Mouse (Mus musculus) hindbrain, embryonic 16.5 days (tissue): ENCODE data around the gene Tapbpl. TPM values are rescaled to one million over a fixed set of nuclear protein-coding genes. Genes with fewer than 3 reads are reported as not detected.

Experiments
- ATAC-seq: fragments of 200-750 bp; cut with Nextera tagmentation; 2 replicates; pipeline ENCODE4 v1.8.0; 2017; ENCODE audit warnings: moderate TSS enrichment, moderate library complexity
- H3K27ac ChIP-seq: fragments of 300-500 bp; sonication (generic); 2 replicates; pipeline ENCODE4 v1.5.1; 2014; ENCODE audit warnings: low read depth, mild to moderate bottlenecking, control low read depth, low read length, moderate library complexity
- H3K27me3 ChIP-seq: fragments of 300-500 bp; sonication (generic); replicated peaks from 2 replicates; pipeline ENCODE4 v1.6.1; 2014; ENCODE audit warnings: low read length; ENCODE audit not compliant: control insufficient read depth, insufficient read depth
- H3K36me3 ChIP-seq: fragments of 300-500 bp; sonication (generic); 2 replicates; pipeline ENCODE4 v1.6.1; 2014; ENCODE audit warnings: mild to moderate bottlenecking, low read length, moderate library complexity, mixed read lengths; ENCODE audit not compliant: control insufficient read depth, insufficient read depth
- H3K4me1 ChIP-seq: fragments of 300-500 bp; sonication (generic); 2 replicates; pipeline ENCODE4 v1.6.1; 2014; ENCODE audit warnings: low read depth, low read length; ENCODE audit not compliant: control insufficient read depth, insufficient read depth
- H3K4me2 ChIP-seq: fragments of 300-500 bp; sonication (generic); 2 replicates; pipeline ENCODE4 v1.6.1; 2014; ENCODE audit warnings: mild to moderate bottlenecking, low read length, control low read depth, moderate library complexity
- H3K4me3 ChIP-seq: fragments of 300-500 bp; sonication (generic); 2 replicates; pipeline ENCODE4 v1.5.1; 2014; ENCODE audit warnings: mild to moderate bottlenecking, low read length, control low read depth, moderate library complexity
- H3K9ac ChIP-seq: fragments of 300-500 bp; sonication (generic); 2 replicates; pipeline ENCODE4 v1.6.1; 2014; ENCODE audit warnings: low read depth, mild to moderate bottlenecking, control low read depth, low read length, moderate library complexity
- H3K9me3 ChIP-seq: fragments of 300-500 bp; sonication (generic); 2 replicates; pipeline ENCODE4 v1.6.1; 2014; ENCODE audit warnings: mild to moderate bottlenecking, low read length, moderate library complexity; ENCODE audit not compliant: control insufficient read depth
- WGBS: fragments of 180-500 bp; shearing (Covaris S2); extraction: QIAGEN DNeasy Blood & Tissue Kit; methylation state at CpG from one replicate; pipeline ENCODE4 v1.1.7; 2014; 5-methylcytosine and 5-hydroxymethylcytosine counted together
- polyA plus RNA-seq: library from polyadenylated mRNA; unstranded; fragments of >200 nt; fragmentation: Nextera tagmentation; extraction: Ambion mirVana; gene quantifications from 2 replicates; pipeline ENCODE4 v1.2.1, GENCODE M21; 2015

Gene Tapbpl
- polyA plus RNA-seq, 1 experiment from 2014 or later: 9.1 TPM

DNA sequence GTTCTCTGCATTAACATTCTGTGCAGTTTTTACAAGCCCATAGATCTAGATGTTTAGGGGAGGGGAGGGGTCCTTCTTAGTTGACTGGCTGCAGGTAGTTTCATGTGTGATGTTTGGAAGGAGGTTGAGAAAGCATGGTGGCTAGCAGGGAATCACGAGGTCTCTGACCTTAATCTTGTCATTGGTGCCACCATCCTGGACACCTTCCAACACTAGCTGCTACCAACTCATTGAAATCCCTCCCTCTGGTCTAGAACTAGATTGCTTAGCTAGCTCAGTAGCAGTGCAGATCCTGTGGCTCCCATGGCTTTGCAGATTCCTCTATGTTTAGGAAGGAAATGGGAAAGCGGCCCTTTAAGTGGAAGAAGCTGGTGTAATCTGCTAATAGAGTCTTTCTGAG lies 14.8 kb downstream of the Tapbpl start:
- H3K9ac ChIP-seq: peak overlapping the region; percentile 14; the same call in 1 of the 2 replicates
- WGBS: 81% methylated on average over 2 of the region's 2 CpGs

GRCm38 (mm10) chr6:125215148-125215954 lies 16.3 kb downstream of the Tapbpl start, which contains the start of gene Vamp1:
Gene Vamp1 (plus strand): TSS chr6:125215551.
- peaks cover 5% of the 10 kb centered on the region for H3K27me3 ChIP-seq
- H3K27ac ChIP-seq: peak within 1 kb of the TSS; percentile 84
- H3K4me2 ChIP-seq: peak within 1 kb of the TSS; percentile 87
- H3K36me3 ChIP-seq: no peaks in the 10 kb centered on the region
- no peaks in the 10 kb centered on the region for H3K9me3 ChIP-seq
- H3K9ac ChIP-seq: peak within 1 kb of the TSS; percentile 85
- under 1% methylated on average over 48 of the region's 48 CpGs for WGBS
- ATAC-seq: peak; percentile 98
- peaks cover 10% of the 10 kb centered on the region for H3K4me1 ChIP-seq
- H3K4me3 ChIP-seq: peak within 1 kb of the TSS; percentile 73

More for the DNA sequence above, 14.8 kb downstream of the Tapbpl start:
- H3K27me3 ChIP-seq: peaks cover 3% of the 10 kb centered on the region; the same call in 1 of the 2 replicates
- H3K4me3 ChIP-seq: no peak overlapping the region
- ATAC-seq: no peak
- H3K4me1 ChIP-seq: peaks cover 10% of the 10 kb centered on the region
- H3K27ac ChIP-seq: no peak overlapping the region
- no peaks in the 10 kb centered on the region; the same call in 1 of the 2 replicates for H3K36me3 ChIP-seq
- peak overlapping the region; percentile 87 for H3K4me2 ChIP-seq
- no peaks in the 10 kb centered on the region for H3K9me3 ChIP-seq

DNA sequence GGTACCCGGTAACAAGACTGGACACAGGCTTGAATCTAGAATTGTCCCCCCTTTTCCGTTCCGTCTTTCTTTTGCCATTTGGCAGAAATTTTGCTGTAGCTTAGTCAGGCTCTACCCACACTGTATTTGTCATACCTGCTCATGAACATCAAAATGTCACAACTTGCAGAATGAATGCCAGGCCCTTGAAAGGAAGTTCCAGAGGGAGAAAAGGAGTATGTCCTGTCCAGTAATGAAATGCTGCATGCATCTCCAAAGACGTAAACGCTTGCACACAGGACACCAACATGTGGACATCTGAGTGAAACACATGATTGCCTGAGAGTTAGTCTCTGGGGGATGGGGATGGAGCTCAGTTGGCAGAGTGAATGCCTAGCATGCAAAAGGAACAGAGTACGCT lies 17.9 kb downstream of the Tapbpl start:
- H3K4me2 ChIP-seq: no peak overlapping the region
- peaks cover 5% of the 10 kb centered on the region for H3K27me3 ChIP-seq
- no peak overlapping the region for H3K27ac ChIP-seq
- no peaks in the 10 kb centered on the region for H3K9me3 ChIP-seq
- H3K9ac ChIP-seq: no peak overlapping the region
- H3K36me3 ChIP-seq: no peaks in the 10 kb centered on the region
- H3K4me3 ChIP-seq: no peak overlapping the region
- H3K4me1 ChIP-seq: peaks cover 10% of the 10 kb centered on the region
- no peak for ATAC-seq
- 76% methylated on average over 6 of the region's 6 CpGs for WGBS

- Histone ChIP-seq H3K9ac (no peak overlapping the region), H3K4me3 (no peak overlapping the region), H3K27me3 (peaks cover 5% of the 10 kb centered on the region), H3K36me3 (no peaks in the 10 kb centered on the region), H3K4me1 (peaks cover 10% of the 10 kb centered on the region), H3K27ac (no peak overlapping the region), H3K9me3 (no peaks in the 10 kb centered on the region), H3K4me2 (no peak overlapping the region)
- ATAC-seq: no peak
- 75% methylated on average over 6 of the region's 6 CpGs for WGBS
Measured at GRCm38 (mm10) chr6:125213129-125213528, 18.5 kb downstream of the Tapbpl start.

- Histone ChIP-seq H3K36me3 (no peaks in the 10 kb centered on the region), H3K9ac (no peak overlapping the region), H3K4me1 (peaks cover 10% of the 10 kb centered on the region), H3K4me3 (no peak overlapping the region), H3K27ac (no peak overlapping the region), H3K4me2 (no peak overlapping the region), H3K9me3 (no peaks in the 10 kb centered on the region), H3K27me3 (peaks cover 5% of the 10 kb centered on the region)
- ATAC-seq: no peak
- WGBS: 54% methylated on average over 2 of the region's 2 CpGs
Measured at GRCm38 (mm10) chr6:125212621-125213020, 19.0 kb downstream of the Tapbpl start.

DNA sequence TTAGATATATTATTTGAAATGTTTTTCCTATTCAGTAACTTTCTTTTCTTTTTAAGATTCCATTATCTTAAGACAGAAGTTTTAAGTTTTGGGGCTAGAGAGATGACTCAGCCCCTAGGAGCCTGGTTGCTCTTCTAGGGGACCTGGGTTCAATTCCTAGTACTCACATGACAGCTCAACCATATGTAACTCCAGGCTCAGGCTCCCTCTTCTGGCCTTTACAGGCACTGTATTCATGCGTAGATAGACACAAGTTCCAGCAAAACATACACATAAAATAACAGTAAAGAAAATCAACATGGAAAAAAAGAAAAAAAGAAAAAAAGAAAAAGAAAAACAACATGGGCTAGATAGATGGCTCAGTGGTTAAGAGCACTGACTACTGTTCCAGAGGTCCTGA lies 21.2 kb downstream of the Tapbpl start:
- no peaks in the 10 kb centered on the region for H3K36me3 ChIP-seq
- no peak overlapping the region for H3K4me3 ChIP-seq
- H3K27me3 ChIP-seq: peaks cover 5% of the 10 kb centered on the region
- no peak overlapping the region for H3K9ac ChIP-seq
- H3K4me1 ChIP-seq: no peaks in the 10 kb centered on the region
- WGBS: 82% methylated on average over 1 of the region's 1 CpGs
- H3K4me2 ChIP-seq: no peak overlapping the region
- no peak overlapping the region for H3K27ac ChIP-seq
- ATAC-seq: no peak
- no peaks in the 10 kb centered on the region for H3K9me3 ChIP-seq

DNA sequence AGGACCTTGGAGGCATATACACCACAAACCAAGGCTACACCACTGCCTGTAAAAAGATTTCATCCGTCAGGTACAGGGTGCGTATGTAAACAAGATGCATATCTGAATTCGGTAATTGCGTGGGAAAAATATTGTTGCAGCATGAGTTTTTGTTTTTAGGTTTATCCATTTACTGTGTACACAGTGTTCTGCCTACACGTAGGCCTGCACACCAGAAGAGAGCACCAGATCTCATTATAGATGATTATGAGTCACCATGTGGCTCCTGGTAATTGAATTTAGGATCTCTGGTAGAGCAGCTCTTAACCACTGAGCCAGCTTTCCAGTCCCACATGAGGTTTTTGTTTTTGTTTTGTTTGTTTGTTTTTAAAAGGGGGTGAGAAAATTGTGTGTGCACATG lies 34.5 kb downstream of the Tapbpl start:
- Histone ChIP-seq H3K9me3 (no peaks in the 10 kb centered on the region), H3K36me3 (peaks cover 9% of the 10 kb centered on the region; the same call in 1 of the 2 replicates), H3K27me3 (no peaks in the 10 kb centered on the region), H3K4me2 (no peak overlapping the region), H3K4me1 (peaks cover 8% of the 10 kb centered on the region), H3K9ac (no peak overlapping the region), H3K4me3 (no peak overlapping the region), H3K27ac (no peak overlapping the region)
- 82% methylated on average over 5 of the region's 5 CpGs for WGBS
- ATAC-seq: no peak

DNA sequence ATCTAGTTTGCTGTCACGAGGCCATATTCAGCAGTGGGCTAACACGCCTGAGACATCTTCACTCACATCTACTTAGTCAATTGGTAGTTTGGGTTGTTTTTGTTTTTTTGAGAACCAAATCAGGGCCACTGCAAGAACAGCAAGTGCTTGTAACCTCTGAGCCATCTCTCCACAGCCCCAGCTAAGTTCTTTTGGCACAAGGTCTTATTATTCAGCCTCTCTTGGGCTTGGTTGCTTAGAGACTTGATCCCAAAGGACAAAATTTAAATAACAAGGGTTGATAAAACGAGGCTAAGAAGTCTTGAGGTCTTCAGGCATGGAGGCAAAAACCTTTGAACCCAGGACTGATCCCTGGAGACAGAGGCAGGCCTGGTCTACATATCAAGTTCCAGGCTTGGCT lies 35.4 kb downstream of the Tapbpl start:
- peaks cover 9% of the 10 kb centered on the region; the same call in 1 of the 2 replicates for H3K36me3 ChIP-seq
- ATAC-seq: no peak

GRCm38 (mm10) chr6:125195541-125196075 lies 36.1 kb downstream of the Tapbpl start:
- Histone ChIP-seq H3K27ac (no peak overlapping the region), H3K9me3 (no peaks in the 10 kb centered on the region), H3K36me3 (peaks cover 9% of the 10 kb centered on the region; the same call in 1 of the 2 replicates), H3K4me3 (no peak overlapping the region), H3K9ac (no peak overlapping the region), H3K27me3 (no peaks in the 10 kb centered on the region), H3K4me2 (no peak overlapping the region), H3K4me1 (peaks cover 8% of the 10 kb centered on the region)
- 35% methylated on average over 1 of the region's 1 CpGs for WGBS
- ATAC-seq: no peak

More for the DNA sequence above, 35.4 kb downstream of the Tapbpl start:
- Histone ChIP-seq H3K4me3 (no peak overlapping the region), H3K27me3 (no peaks in the 10 kb centered on the region), H3K9me3 (no peaks in the 10 kb centered on the region), H3K4me2 (no peak overlapping the region), H3K4me1 (peaks cover 8% of the 10 kb centered on the region), H3K27ac (no peak overlapping the region), H3K9ac (no peak overlapping the region)
- WGBS: 32% methylated on average over 3 of the region's 3 CpGs
